Mouse (Mus musculus) midbrain, embryonic 15.5 days (tissue): ENCODE measurements around the gene Prkcq. TPM values are rescaled to one million over a fixed set of nuclear protein-coding genes. Genes with fewer than 3 reads are reported as not detected.
A peak's percentile ranks its signal among the peaks of the same experiment; 100 is the strongest.

Experiments
- ATAC-seq: fragments of 200-750 bp; cut with Nextera tagmentation; replicated peaks from 2 replicates; pipeline ENCODE4 v1.8.0; 2017; ENCODE audit warnings: moderate TSS enrichment
- H3K27ac ChIP-seq: fragments of 300-500 bp; sonication (generic); 2 replicates; pipeline ENCODE4 v1.5.1; 2015; ENCODE audit warnings: mild to moderate bottlenecking, inconsistent platforms
- H3K27me3 ChIP-seq: fragments of 300-500 bp; sonication (generic); replicated peaks from 2 replicates; pipeline ENCODE4 v1.6.1; 2015; ENCODE audit warnings: inconsistent platforms
- H3K36me3 ChIP-seq: fragments of 300-500 bp; sonication (generic); replicated peaks from 2 replicates; pipeline ENCODE4 v1.6.1; 2015; ENCODE audit warnings: inconsistent platforms
- H3K4me1 ChIP-seq: fragments of 300-500 bp; sonication (generic); 2 replicates; pipeline ENCODE4 v1.6.1; 2015; ENCODE audit warnings: inconsistent platforms
- H3K4me2 ChIP-seq: fragments of 300-500 bp; sonication (generic); 2 replicates; pipeline ENCODE4 v1.6.1; 2015; ENCODE audit warnings: inconsistent platforms, mild to moderate bottlenecking, moderate library complexity
- H3K4me3 ChIP-seq: fragments of 300-500 bp; sonication (generic); 2 replicates; pipeline ENCODE4 v1.5.1; 2015; ENCODE audit warnings: mild to moderate bottlenecking, inconsistent platforms
- H3K9ac ChIP-seq: fragments of 300-500 bp; sonication (generic); 2 replicates; pipeline ENCODE4 v1.6.1; 2015; ENCODE audit warnings: mild to moderate bottlenecking, inconsistent platforms
- H3K9me3 ChIP-seq: fragments of 300-500 bp; sonication (generic); 2 replicates; pipeline ENCODE4 v1.6.1; 2016; ENCODE audit warnings: inconsistent platforms
- WGBS: fragments of 180-500 bp; shearing (Covaris S2); methylation state at CpG from one replicate; pipeline ENCODE4 v1.1.7; 2015; ENCODE audit warnings: mixed read lengths; 5-methylcytosine and 5-hydroxymethylcytosine counted together
- polyA plus RNA-seq: library from polyadenylated mRNA; unstranded; fragments of >200 nt; fragmentation: Nextera tagmentation; extraction: Ambion mirVana; gene quantifications from 2 replicates; pipeline ENCODE4 v1.2.1, GENCODE M21; 2015

Prkcq gene
- polyA plus RNA-seq, 1 experiment from 2014 or later, result 5.6 TPM

DNA sequence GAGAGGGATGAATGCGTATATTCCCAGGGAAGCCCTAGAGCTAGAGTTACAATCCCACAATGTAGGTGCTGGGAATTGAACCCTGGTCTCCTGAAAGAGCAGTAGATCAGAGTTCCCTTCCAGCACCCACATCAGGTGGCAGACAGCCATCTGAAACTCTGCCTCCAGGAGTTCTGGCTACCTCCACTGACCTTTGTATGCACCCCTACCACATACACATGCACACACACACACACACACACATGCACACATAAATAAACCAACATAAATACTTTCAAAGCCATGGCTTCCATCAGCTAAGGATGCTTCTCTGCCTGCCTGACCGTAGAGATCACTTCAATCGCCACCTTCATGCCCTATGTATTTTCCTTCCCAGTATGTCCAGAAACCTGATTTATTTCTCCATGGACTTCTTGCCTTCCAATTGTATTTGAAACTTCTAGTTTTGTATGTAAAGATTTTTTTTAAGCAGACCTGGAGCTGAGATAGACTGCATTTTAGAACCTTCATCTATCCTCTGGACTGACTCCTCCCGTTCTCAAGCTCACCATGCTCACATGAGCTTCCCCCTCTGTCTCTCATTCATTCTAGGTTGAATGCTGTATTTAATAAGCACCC is 17.4 kb downstream of the Prkcq start:
- Histone ChIP-seq H3K4me1 (no peaks in the 10 kb centered on the region), H3K9ac (no peak overlapping the region), H3K9me3 (no peaks in the 10 kb centered on the region), H3K4me2 (no peak overlapping the region), H3K4me3 (no peak overlapping the region), H3K27me3 (no peaks in the 10 kb centered on the region), H3K36me3 (no peaks in the 10 kb centered on the region), H3K27ac (no peak overlapping the region)
- ATAC-seq, result no peak
- 93% methylated on average over 4 of the region's 4 CpGs for WGBS

- H3K4me3 ChIP-seq, result no peak overlapping the region
- WGBS, result 69% methylated on average over 12 of the region's 12 CpGs
Observed at GRCm38 (mm10) chr2:11192281-11193098, 20.6 kb downstream of the Prkcq start.

GRCm38 (mm10) chr2:11193099-11193618 is 21.3 kb downstream of the Prkcq start:
- no peak for ATAC-seq
- Histone ChIP-seq H3K36me3 (no peaks in the 10 kb centered on the region), H3K27me3 (no peaks in the 10 kb centered on the region), H3K4me2 (no peak overlapping the region), H3K9ac (no peak overlapping the region), H3K4me1 (no peaks in the 10 kb centered on the region), H3K27ac (no peak overlapping the region), H3K4me3 (no peak overlapping the region), H3K9me3 (no peaks in the 10 kb centered on the region)
- WGBS, result 92% methylated on average over 6 of the region's 6 CpGs

More at GRCm38 (mm10) chr2:11192281-11193098, 20.6 kb downstream of the Prkcq start:
- Histone ChIP-seq H3K27ac (no peak overlapping the region), H3K4me2 (no peak overlapping the region), H3K9ac (no peak overlapping the region), H3K4me1 (no peaks in the 10 kb centered on the region), H3K36me3 (no peaks in the 10 kb centered on the region), H3K9me3 (no peaks in the 10 kb centered on the region), H3K27me3 (no peaks in the 10 kb centered on the region)
- ATAC-seq, result no peak

DNA sequence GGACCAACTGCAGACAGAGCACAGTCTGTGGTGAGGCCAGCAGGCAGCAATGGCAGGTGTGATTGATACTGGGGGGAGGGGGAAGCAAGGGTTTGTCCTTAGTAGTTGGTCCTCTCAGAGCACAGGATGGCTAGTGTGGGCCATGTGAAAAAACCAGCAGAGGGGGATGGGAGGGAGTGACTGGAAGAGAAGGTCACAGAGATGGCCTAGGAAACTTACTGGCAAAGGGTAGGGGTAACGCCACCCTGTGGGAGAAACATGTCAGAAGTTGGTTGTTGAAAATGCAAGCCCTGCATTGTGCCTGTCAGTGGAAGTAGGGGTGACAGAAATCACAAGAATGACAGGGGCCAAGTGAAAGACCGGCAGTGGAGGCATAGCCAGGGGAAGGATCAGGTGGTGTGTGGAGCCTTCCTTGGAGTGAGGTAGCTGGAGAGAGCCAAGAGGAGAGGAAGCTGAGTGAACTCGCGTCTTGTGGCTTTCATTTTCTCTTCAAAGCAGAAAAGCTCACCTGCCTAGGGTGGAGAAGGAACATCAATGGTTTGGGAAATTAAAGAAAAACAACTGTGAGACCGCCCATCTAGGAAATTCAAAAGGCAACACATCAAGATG is 22.9 kb downstream of the Prkcq start:
- Histone ChIP-seq H3K9me3 (no peaks in the 10 kb centered on the region), H3K4me2 (no peak overlapping the region), H3K27me3 (no peaks in the 10 kb centered on the region), H3K27ac (no peak overlapping the region), H3K4me3 (no peak overlapping the region), H3K4me1 (no peaks in the 10 kb centered on the region), H3K36me3 (no peaks in the 10 kb centered on the region), H3K9ac (no peak overlapping the region)
- whole genome bisulfite sequencing, result 83% methylated on average over 5 of the region's 5 CpGs
- no peak for ATAC-seq

- Histone ChIP-seq H3K9ac (no peak overlapping the region), H3K4me3 (no peak overlapping the region), H3K27me3 (no peaks in the 10 kb centered on the region), H3K36me3 (no peaks in the 10 kb centered on the region), H3K4me2 (no peak overlapping the region), H3K9me3 (no peaks in the 10 kb centered on the region), H3K27ac (no peak overlapping the region), H3K4me1 (no peaks in the 10 kb centered on the region)
- ATAC-seq, result no peak
- WGBS, result 89% methylated on average over 2 of the region's 2 CpGs
Observed at GRCm38 (mm10) chr2:11196071-11196470, 24.2 kb downstream of the Prkcq start.

- no peak overlapping the region for H3K27ac ChIP-seq
- H3K4me2 ChIP-seq, result no peak overlapping the region
- 86% methylated on average over 5 of the region's 5 CpGs for WGBS
- no peaks in the 10 kb centered on the region for H3K4me1 ChIP-seq
- H3K36me3 ChIP-seq, result no peaks in the 10 kb centered on the region
- no peaks in the 10 kb centered on the region for H3K27me3 ChIP-seq
- no peak for ATAC-seq
- H3K9ac ChIP-seq, result no peak overlapping the region
- no peak overlapping the region for H3K4me3 ChIP-seq
- H3K9me3 ChIP-seq, result no peaks in the 10 kb centered on the region
Observed at GRCm38 (mm10) chr2:11196952-11197559, 25.1 kb downstream of the Prkcq start.

DNA sequence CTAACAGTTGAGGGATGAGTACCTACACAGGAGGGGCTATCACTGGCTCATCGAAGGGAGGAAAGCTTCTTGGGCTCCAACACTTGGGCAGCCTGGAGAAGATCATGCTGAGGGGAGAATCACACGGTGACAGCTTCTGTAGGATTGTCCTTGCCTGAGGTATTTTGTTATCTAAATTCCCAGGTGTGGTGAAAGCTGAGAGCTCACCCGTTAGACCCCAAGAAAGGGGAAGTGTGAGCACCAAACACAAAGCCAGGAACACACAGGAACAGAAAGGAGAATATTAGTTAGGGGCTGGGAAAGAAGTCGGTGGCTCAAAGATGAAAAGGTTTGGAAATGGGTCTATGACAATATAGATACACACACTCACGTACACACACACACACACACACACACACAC is 27.7 kb downstream of the Prkcq start:
- Histone ChIP-seq H3K4me2 (no peak overlapping the region), H3K27ac (no peak overlapping the region), H3K9ac (no peak overlapping the region), H3K27me3 (no peaks in the 10 kb centered on the region), H3K4me3 (no peak overlapping the region), H3K4me1 (no peaks in the 10 kb centered on the region), H3K36me3 (no peaks in the 10 kb centered on the region), H3K9me3 (no peaks in the 10 kb centered on the region)
- WGBS, result 81% methylated on average over 5 of the region's 5 CpGs
- no peak for ATAC-seq

DNA sequence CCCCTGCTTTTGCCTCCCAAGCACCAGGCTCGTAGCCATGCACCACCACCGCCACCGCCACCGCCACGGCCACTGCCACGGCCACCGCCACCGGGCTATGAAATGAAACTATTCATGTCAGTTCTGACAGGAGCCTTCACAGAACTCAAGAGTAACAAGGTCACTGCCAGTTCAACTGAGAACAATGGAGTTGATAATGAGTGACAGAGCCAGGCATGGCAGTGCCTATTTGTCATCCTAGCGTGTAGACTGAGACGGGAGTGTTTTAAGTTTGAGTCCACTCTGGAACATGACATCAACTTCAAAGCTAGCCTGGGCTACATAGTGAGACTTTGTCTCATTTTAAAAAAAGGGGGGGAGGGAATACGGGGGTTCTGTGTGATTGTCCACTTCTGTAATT is 30.9 kb downstream of the Prkcq start:
- no peaks in the 10 kb centered on the region for H3K9me3 ChIP-seq
- no peaks in the 10 kb centered on the region for H3K4me1 ChIP-seq
- no peak overlapping the region for H3K27ac ChIP-seq
- H3K27me3 ChIP-seq, result no peaks in the 10 kb centered on the region
- no peak overlapping the region for H3K9ac ChIP-seq
- 92% methylated on average over 11 of the region's 11 CpGs for WGBS
- H3K4me3 ChIP-seq, result no peak overlapping the region
- no peaks in the 10 kb centered on the region for H3K36me3 ChIP-seq
- 0 out of 2 replicates have a peak, but pooled peaks have one; percentile 14 for ATAC-seq
- no peak overlapping the region for H3K4me2 ChIP-seq

GRCm38 (mm10) chr2:11203261-11203660 is 31.4 kb downstream of the Prkcq start:
- H3K4me3 ChIP-seq, result no peak overlapping the region
- 85% methylated on average over 5 of the region's 5 CpGs for WGBS
- H3K4me1 ChIP-seq, result no peaks in the 10 kb centered on the region
- H3K27ac ChIP-seq, result no peak overlapping the region
- H3K4me2 ChIP-seq, result no peak overlapping the region
- 0 out of 2 replicates have a peak, but pooled peaks have one; percentile 3 for ATAC-seq
- no peaks in the 10 kb centered on the region for H3K27me3 ChIP-seq
- no peaks in the 10 kb centered on the region for H3K9me3 ChIP-seq
- no peaks in the 10 kb centered on the region for H3K36me3 ChIP-seq
- H3K9ac ChIP-seq, result no peak overlapping the region

DNA sequence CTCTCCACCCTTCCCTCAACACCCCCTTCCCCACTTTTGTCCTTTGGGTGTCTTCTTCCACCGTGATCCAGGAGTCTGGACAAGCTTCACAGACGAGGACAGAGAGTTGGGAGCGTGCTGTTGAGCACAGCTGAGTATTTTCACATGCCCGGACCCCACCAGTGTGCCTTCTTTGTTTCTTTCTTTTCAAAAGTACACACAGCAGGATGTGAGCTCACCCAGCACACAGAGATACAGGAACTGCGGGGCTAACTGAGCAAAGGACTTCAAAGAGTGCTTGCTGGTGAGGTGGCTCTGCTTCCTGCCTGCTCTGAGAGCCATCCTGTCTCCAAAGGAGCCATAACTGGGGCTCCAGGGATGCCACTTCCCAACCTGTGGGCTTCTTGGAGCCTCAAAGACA is 32.3 kb downstream of the Prkcq start:
- no peak for ATAC-seq
- H3K9me3 ChIP-seq, result no peaks in the 10 kb centered on the region
- H3K4me2 ChIP-seq, result no peak overlapping the region
- no peaks in the 10 kb centered on the region for H3K27me3 ChIP-seq
- no peak overlapping the region for H3K9ac ChIP-seq
- no peaks in the 10 kb centered on the region for H3K4me1 ChIP-seq
- WGBS, result 69% methylated on average over 5 of the region's 5 CpGs
- no peak overlapping the region for H3K27ac ChIP-seq
- no peaks in the 10 kb centered on the region for H3K36me3 ChIP-seq
- no peak overlapping the region for H3K4me3 ChIP-seq

GRCm38 (mm10) chr2:11204961-11205360 is 33.1 kb downstream of the Prkcq start:
- H3K4me3 ChIP-seq, result no peak overlapping the region
- H3K9me3 ChIP-seq, result no peaks in the 10 kb centered on the region
- no peaks in the 10 kb centered on the region for H3K36me3 ChIP-seq
- H3K4me2 ChIP-seq, result no peak overlapping the region
- H3K27ac ChIP-seq, result no peak overlapping the region
- WGBS, result 89% methylated on average over 9 of the region's 9 CpGs
- no peaks in the 10 kb centered on the region for H3K4me1 ChIP-seq
- H3K9ac ChIP-seq, result no peak overlapping the region
- H3K27me3 ChIP-seq, result no peaks in the 10 kb centered on the region
- no peak for ATAC-seq

DNA sequence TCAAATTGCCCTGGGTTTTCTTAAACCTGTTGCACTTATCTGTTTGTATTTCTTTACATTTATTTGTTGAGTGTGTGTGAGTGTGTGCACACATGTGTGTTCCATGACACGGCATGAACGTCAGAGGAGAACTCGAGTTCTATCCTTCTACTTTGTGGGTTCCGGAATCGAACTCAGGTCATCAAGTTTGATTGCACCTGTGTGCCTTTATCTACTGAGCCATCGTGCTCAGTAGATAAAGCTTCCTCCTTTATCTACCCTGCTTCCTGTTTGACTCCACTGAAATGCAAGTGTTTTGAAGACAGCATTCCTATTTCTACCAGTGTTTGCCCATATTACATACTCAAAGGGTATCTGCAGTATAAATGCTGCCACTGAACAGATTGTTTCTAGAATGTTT is 33.8 kb downstream of the Prkcq start:
- no peak overlapping the region for H3K4me3 ChIP-seq
- H3K27ac ChIP-seq, result no peak overlapping the region
- no peaks in the 10 kb centered on the region for H3K36me3 ChIP-seq
- no peaks in the 10 kb centered on the region for H3K4me1 ChIP-seq
- H3K4me2 ChIP-seq, result no peak overlapping the region
- no peak for ATAC-seq
- no peaks in the 10 kb centered on the region for H3K9me3 ChIP-seq
- H3K27me3 ChIP-seq, result no peaks in the 10 kb centered on the region
- 97% methylated on average over 6 of the region's 6 CpGs for WGBS
- no peak overlapping the region for H3K9ac ChIP-seq
